Mouse (Mus musculus) lung, postnatal 0 days (tissue): ENCODE results near the gene Ephx4. TPM values are rescaled to one million over a fixed set of nuclear protein-coding genes. Genes with fewer than 3 reads are reported as not detected.

Experiments
- ATAC-seq: fragments of 200-750 bp; cut with Nextera tagmentation; 2 replicates; pipeline ENCODE4 v1.8.0; 2017; ENCODE audit warnings: moderate library complexity
- DNase-seq: peaks from one replicate; pipeline ENCODE4 v3.0.0-alpha.2; 2016; ENCODE audit warnings: low spot score
- H3K27ac ChIP-seq: fragments of 300-500 bp; sonication (generic); 2 replicates; pipeline ENCODE4 v1.5.1; 2014; ENCODE audit warnings: antibody characterized with exemption, mild to moderate bottlenecking, low read length, mixed read lengths
- H3K27me3 ChIP-seq: fragments of 300-500 bp; sonication (generic); replicated peaks from 2 replicates; pipeline ENCODE4 v1.6.1; 2014; ENCODE audit warnings: low read length, mixed read lengths; ENCODE audit not compliant: insufficient read depth
- H3K36me3 ChIP-seq: fragments of 300-500 bp; sonication (generic); 2 replicates; pipeline ENCODE4 v1.6.1; 2014; ENCODE audit warnings: low read length, mixed read lengths; ENCODE audit not compliant: insufficient read depth
- H3K4me1 ChIP-seq: fragments of 300-500 bp; sonication (generic); 2 replicates; pipeline ENCODE4 v1.6.1; 2014; ENCODE audit warnings: antibody characterized with exemption, low read depth, low read length, mixed read lengths; ENCODE audit not compliant: insufficient read depth
- H3K4me2 ChIP-seq: fragments of 300-500 bp; sonication (generic); replicated peaks from 2 replicates; pipeline ENCODE4 v1.6.1; 2014; ENCODE audit warnings: low read depth, mild to moderate bottlenecking, low read length, moderate library complexity, mixed read lengths
- H3K4me3 ChIP-seq: fragments of 300-500 bp; sonication (generic); 2 replicates; pipeline ENCODE4 v1.5.1; 2014; ENCODE audit warnings: low read depth, low read length
- H3K9ac ChIP-seq: fragments of 300-500 bp; sonication (generic); replicated peaks from 2 replicates; pipeline ENCODE4 v1.6.1; 2014; ENCODE audit warnings: low read depth, mild to moderate bottlenecking
- H3K9me3 ChIP-seq: fragments of 300-500 bp; sonication (generic); 2 replicates; pipeline ENCODE4 v1.6.1; 2016; ENCODE audit warnings: low read length, mixed read lengths
- CTCF ChIP-seq: IDR thresholded peaks from 2 replicates; pipeline ENCODE4 v1.5.1; 2016; ENCODE audit warnings: antibody characterized with exemption, mild to moderate bottlenecking
- EP300 ChIP-seq: IDR thresholded peaks from 2 replicates; pipeline ENCODE4 v1.6.1; 2016; ENCODE audit warnings: antibody characterized with exemption, mild to moderate bottlenecking, control low read depth
- WGBS: fragments of 180-500 bp; shearing (Covaris S2); extraction: QIAGEN DNeasy Blood & Tissue Kit; methylation state at CpG from one replicate; pipeline ENCODE4 v1.1.7; 2014; 5-methylcytosine and 5-hydroxymethylcytosine counted together
- polyA plus RNA-seq: library from polyadenylated mRNA; unstranded; fragments of >200 nt; fragmentation: Nextera tagmentation; extraction: Ambion mirVana; gene quantifications from 2 replicates; pipeline ENCODE4 v1.2.1, GENCODE M21; 2015

Gene Ephx4
- polyA plus RNA-seq, 1 experiment from 2014 or later: 1.2 TPM

GRCm38 (mm10) chr5:107415098-107415497, 12.6 kb downstream of the Ephx4 start:
- no peak for ATAC-seq
- TF ChIP-seq CTCF: no peak
- no peak for TF ChIP-seq EP300

GRCm38 (mm10) chr5:107421676-107422075, 19.1 kb downstream of the Ephx4 start:
- Histone ChIP-seq H3K4me1 (no peaks in the 10 kb centered on the region), H3K27ac (no peak overlapping the region), H3K36me3 (no peaks in the 10 kb centered on the region), H3K4me3 (no peak overlapping the region), H3K9ac (no peak overlapping the region), H3K27me3 (no peaks in the 10 kb centered on the region), H3K9me3 (no peaks in the 10 kb centered on the region), H3K4me2 (no peak overlapping the region)
- TF ChIP-seq EP300 (no peak), CTCF (no peak)
- ATAC-seq (no peak), DNase-seq (no peak)
- WGBS: 5% methylated on average over 1 of the region's 1 CpGs

More at GRCm38 (mm10) chr5:107415098-107415497, 12.6 kb downstream of the Ephx4 start:
- Histone ChIP-seq H3K36me3 (no peaks in the 10 kb centered on the region), H3K9ac (no peak overlapping the region), H3K4me2 (no peak overlapping the region), H3K27me3 (no peaks in the 10 kb centered on the region), H3K4me3 (no peak overlapping the region), H3K9me3 (no peaks in the 10 kb centered on the region), H3K27ac (no peak overlapping the region), H3K4me1 (no peaks in the 10 kb centered on the region)
- DNase-seq: peak; percentile 39
- 71% methylated on average over 2 of the region's 2 CpGs for WGBS

- Histone ChIP-seq H3K9ac (no peak within 1 kb of the TSS), H3K4me1 (no peaks in the 10 kb centered on the region), H3K36me3 (no peaks in the 10 kb centered on the region), H3K4me2 (no peak within 1 kb of the TSS), H3K4me3 (no peak within 1 kb of the TSS), H3K27ac (no peak within 1 kb of the TSS), H3K27me3 (no peaks in the 10 kb centered on the region), H3K9me3 (no peaks in the 10 kb centered on the region)
- ATAC-seq (no peak), DNase-seq (no peak)
- 69% methylated on average over 3 of the region's 3 CpGs for WGBS
- TF ChIP-seq CTCF: no peak
- TF ChIP-seq EP300: no peak
These were observed 28.7 kb downstream of the Ephx4 start, which contains the start of gene Lpcat2b for GRCm38 (mm10) chr5:107431249-107431648. Gene Lpcat2b, plus strand, starts transcription at chr5:107431549.

GRCm38 (mm10) chr5:107434001-107434400, 31.5 kb downstream of the Ephx4 start:
- no peak for ATAC-seq
- Histone ChIP-seq H3K4me3 (no peak overlapping the region), H3K27me3 (no peaks in the 10 kb centered on the region), H3K36me3 (no peaks in the 10 kb centered on the region), H3K27ac (no peak overlapping the region), H3K4me1 (0 out of 2 replicates have a peak, but pooled peaks cover 6% of the 10 kb centered on the region), H3K9me3 (no peaks in the 10 kb centered on the region), H3K4me2 (no peak overlapping the region), H3K9ac (no peak overlapping the region)
- TF ChIP-seq CTCF (no peak), EP300 (no peak)
- no peak for DNase-seq
- WGBS: 71% methylated on average over 5 of the region's 5 CpGs

- Histone ChIP-seq H3K36me3 (no peaks in the 10 kb centered on the region), H3K9me3 (no peaks in the 10 kb centered on the region), H3K27me3 (no peaks in the 10 kb centered on the region), H3K4me1 (0 out of 2 replicates have a peak, but pooled peaks cover 6% of the 10 kb centered on the region), H3K4me2 (no peak overlapping the region), H3K27ac (no peak overlapping the region), H3K9ac (no peak overlapping the region), H3K4me3 (no peak overlapping the region)
- WGBS: 90% methylated on average over 6 of the region's 6 CpGs
- DNase-seq: no peak
- TF ChIP-seq CTCF (no peak), EP300 (no peak)
- ATAC-seq: no peak
These were observed 33.6 kb downstream of the Ephx4 start for GRCm38 (mm10) chr5:107436185-107436584.

- DNase-seq: no peak
- Histone ChIP-seq H3K36me3 (no peaks in the 10 kb centered on the region), H3K4me2 (no peak overlapping the region), H3K4me1 (0 out of 2 replicates have a peak, but pooled peaks cover 6% of the 10 kb centered on the region), H3K27me3 (no peaks in the 10 kb centered on the region), H3K9ac (no peak overlapping the region), H3K27ac (no peak overlapping the region), H3K4me3 (no peak overlapping the region), H3K9me3 (no peaks in the 10 kb centered on the region)
- WGBS: 71% methylated on average over 6 of the region's 6 CpGs
- TF ChIP-seq EP300 (no peak), CTCF (no peak)
- ATAC-seq: no peak
These were observed 34.2 kb downstream of the Ephx4 start for GRCm38 (mm10) chr5:107436587-107437209.
